Mouse (Mus musculus): Measurements from ENCODE around the gene Krt7. TPM values are rescaled to one million over a fixed set of nuclear protein-coding genes. Genes with fewer than 3 reads are reported as not detected.
A peak's percentile ranks its signal among the peaks of the same experiment; 100 is the strongest.

Gene Krt7
- polyA plus RNA-seq, 1 experiment from 2014 or later = 12.0 TPM

GRCm38 (mm10) chr15:101446572-101446971 is 35.7 kb downstream of the Krt7 start:
- Histone ChIP-seq H3K27ac (ENCODE audit: low read depth, low read length) (no peak overlapping the region), H3K4me3 (ENCODE audit: low read depth, low read length) (no peak overlapping the region), H3K9ac (ENCODE audit: low read depth, low read length) (no peak overlapping the region), H3K4me2 (replicated peaks; ENCODE audit: low read depth, low read length) (no peak overlapping the region), H3K36me3 (ENCODE audit: control insufficient read depth, insufficient read depth, low read length) (no peaks in the 10 kb centered on the region), H3K4me1 (replicated peaks; ENCODE audit: control insufficient read depth, insufficient read depth, low read length) (no peaks in the 10 kb centered on the region), H3K9me3 (ENCODE audit: control insufficient read depth, low read length) (no peaks in the 10 kb centered on the region), H3K27me3 (ENCODE audit: control insufficient read depth, insufficient read depth, low read length) (no peaks in the 10 kb centered on the region)
- no peak for DNase-seq (ENCODE audit: low spot score)
- WGBS = 81% methylated on average over 11 of the region's 11 CpGs
- ATAC-seq (ENCODE audit: low FRiP score) = no peak

- no peaks in the 10 kb centered on the region for H3K9me3 ChIP-seq (ENCODE audit: control insufficient read depth, low read length)
- 70% methylated on average over 2 of the region's 2 CpGs for WGBS
- H3K27me3 ChIP-seq (ENCODE audit: control insufficient read depth, insufficient read depth, low read length) = no peaks in the 10 kb centered on the region
- H3K36me3 ChIP-seq (ENCODE audit: control insufficient read depth, insufficient read depth, low read length) = no peaks in the 10 kb centered on the region
- H3K4me1 ChIP-seq (replicated peaks; ENCODE audit: control insufficient read depth, insufficient read depth, low read length) = no peaks in the 10 kb centered on the region
- ATAC-seq (ENCODE audit: low FRiP score) = no peak
- H3K9ac ChIP-seq (ENCODE audit: low read depth, low read length) = no peak within 1 kb of the TSS
- no peak within 1 kb of the TSS for H3K4me2 ChIP-seq (replicated peaks; ENCODE audit: low read depth, low read length)
- no peak within 1 kb of the TSS for H3K4me3 ChIP-seq (ENCODE audit: low read depth, low read length)
- no peak within 1 kb of the TSS for H3K27ac ChIP-seq (ENCODE audit: low read depth, low read length)
- no peak for DNase-seq (ENCODE audit: low spot score)
These were observed 36.6 kb downstream of the Krt7 start, which contains the start of gene Krt88 for GRCm38 (mm10) chr15:101447444-101447843. Krt88 (plus strand) TSS chr15:101447744.

DNA sequence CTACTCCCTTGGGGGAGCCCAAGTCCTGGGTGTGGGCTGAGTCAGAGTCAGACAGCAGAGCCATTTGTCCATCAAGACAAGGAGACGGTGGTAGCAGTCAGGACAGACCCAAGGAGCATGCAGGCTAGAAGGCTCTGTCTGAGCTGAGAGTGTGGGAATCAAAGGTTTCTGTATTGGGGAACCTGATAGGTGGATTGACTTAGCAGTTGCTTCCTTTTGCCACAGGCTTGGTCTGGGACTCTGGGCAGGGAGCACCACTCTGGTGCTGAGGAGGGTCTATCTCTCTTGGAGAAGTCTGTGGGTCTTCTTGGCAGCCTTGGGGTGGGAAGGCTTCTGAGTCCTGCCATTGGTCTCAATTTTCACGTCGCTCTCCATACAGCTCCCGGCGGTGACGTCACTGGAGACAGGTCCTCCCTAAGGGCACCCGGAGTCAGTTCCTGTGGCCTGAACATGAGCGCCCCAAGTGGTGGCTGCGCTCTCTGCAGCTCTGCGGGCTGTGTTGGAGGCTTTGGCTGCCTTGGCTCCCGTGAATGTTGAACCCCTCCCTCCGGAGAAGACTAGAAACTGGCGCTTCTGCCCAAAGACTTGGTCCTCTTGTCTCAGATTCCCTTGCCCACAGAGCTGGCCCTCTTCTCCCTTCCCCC is 42.4 kb downstream of the Krt7 start:
- 0 out of 2 replicates have a peak, but pooled peaks have one; percentile 47 for ATAC-seq (ENCODE audit: low FRiP score)
- Histone ChIP-seq H3K9ac (ENCODE audit: low read depth, low read length) (no peak overlapping the region), H3K36me3 (ENCODE audit: control insufficient read depth, insufficient read depth, low read length) (no peaks in the 10 kb centered on the region), H3K27me3 (ENCODE audit: control insufficient read depth, insufficient read depth, low read length) (no peaks in the 10 kb centered on the region), H3K27ac (ENCODE audit: low read depth, low read length) (no peak overlapping the region), H3K4me3 (ENCODE audit: low read depth, low read length) (no peak overlapping the region), H3K9me3 (ENCODE audit: control insufficient read depth, low read length) (no peaks in the 10 kb centered on the region; the same call in 1 of the 2 replicates), H3K4me2 (replicated peaks; ENCODE audit: low read depth, low read length) (0 out of 2 replicates have a peak overlapping the region, but pooled peaks have one; percentile 13), H3K4me1 (replicated peaks; ENCODE audit: control insufficient read depth, insufficient read depth, low read length) (0 out of 2 replicates have a peak, but pooled peaks cover under 1% of the 10 kb centered on the region)
- DNase-seq (ENCODE audit: low spot score) = peak; percentile 89
- 8% methylated on average over 13 of the region's 13 CpGs for WGBS

GRCm38 (mm10) chr15:101454774-101455173 is 43.9 kb downstream of the Krt7 start:
- Histone ChIP-seq H3K27me3 (ENCODE audit: control insufficient read depth, insufficient read depth, low read length) (no peaks in the 10 kb centered on the region), H3K36me3 (ENCODE audit: control insufficient read depth, insufficient read depth, low read length) (no peaks in the 10 kb centered on the region), H3K9ac (ENCODE audit: low read depth, low read length) (no peak overlapping the region), H3K4me1 (replicated peaks; ENCODE audit: control insufficient read depth, insufficient read depth, low read length) (0 out of 2 replicates have a peak, but pooled peaks cover 3% of the 10 kb centered on the region), H3K27ac (ENCODE audit: low read depth, low read length) (no peak overlapping the region), H3K4me2 (replicated peaks; ENCODE audit: low read depth, low read length) (no peak overlapping the region), H3K4me3 (ENCODE audit: low read depth, low read length) (no peak overlapping the region), H3K9me3 (ENCODE audit: control insufficient read depth, low read length) (no peaks in the 10 kb centered on the region; the same call in 1 of the 2 replicates)
- WGBS = 92% methylated on average over 8 of the region's 8 CpGs
- ATAC-seq (ENCODE audit: low FRiP score) (no peak), DNase-seq (ENCODE audit: low spot score) (no peak)

DNA sequence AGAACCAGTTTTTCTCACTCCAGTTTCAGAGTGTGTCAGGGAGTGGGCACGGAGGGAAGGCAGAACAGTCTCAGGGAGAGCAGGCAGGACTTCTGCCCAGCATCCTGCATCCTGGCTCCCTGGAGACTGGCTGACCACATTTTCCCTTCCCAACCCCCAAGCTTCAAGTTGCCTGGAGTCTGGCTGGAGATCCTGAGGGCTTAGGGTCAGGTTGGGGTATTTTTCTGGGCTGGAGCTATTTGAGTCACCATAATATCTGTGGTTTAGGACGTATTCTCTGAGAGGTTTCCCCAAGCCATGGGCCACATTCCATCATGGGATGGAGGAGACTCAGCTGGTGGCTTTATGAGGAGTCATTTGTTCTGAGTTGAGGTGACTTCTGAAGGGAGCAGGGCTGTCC is 44.4 kb downstream of the Krt7 start:
- DNase-seq (ENCODE audit: low spot score) (no peak), ATAC-seq (ENCODE audit: low FRiP score) (no peak)
- Histone ChIP-seq H3K4me3 (ENCODE audit: low read depth, low read length) (no peak overlapping the region), H3K36me3 (ENCODE audit: control insufficient read depth, insufficient read depth, low read length) (no peaks in the 10 kb centered on the region), H3K4me2 (replicated peaks; ENCODE audit: low read depth, low read length) (no peak overlapping the region), H3K27ac (ENCODE audit: low read depth, low read length) (no peak overlapping the region), H3K9me3 (ENCODE audit: control insufficient read depth, low read length) (no peaks in the 10 kb centered on the region; the same call in 1 of the 2 replicates), H3K9ac (ENCODE audit: low read depth, low read length) (no peak overlapping the region), H3K27me3 (ENCODE audit: control insufficient read depth, insufficient read depth, low read length) (no peaks in the 10 kb centered on the region), H3K4me1 (replicated peaks; ENCODE audit: control insufficient read depth, insufficient read depth, low read length) (0 out of 2 replicates have a peak, but pooled peaks cover 3% of the 10 kb centered on the region)
- 92% methylated on average over 2 of the region's 2 CpGs for WGBS

DNA sequence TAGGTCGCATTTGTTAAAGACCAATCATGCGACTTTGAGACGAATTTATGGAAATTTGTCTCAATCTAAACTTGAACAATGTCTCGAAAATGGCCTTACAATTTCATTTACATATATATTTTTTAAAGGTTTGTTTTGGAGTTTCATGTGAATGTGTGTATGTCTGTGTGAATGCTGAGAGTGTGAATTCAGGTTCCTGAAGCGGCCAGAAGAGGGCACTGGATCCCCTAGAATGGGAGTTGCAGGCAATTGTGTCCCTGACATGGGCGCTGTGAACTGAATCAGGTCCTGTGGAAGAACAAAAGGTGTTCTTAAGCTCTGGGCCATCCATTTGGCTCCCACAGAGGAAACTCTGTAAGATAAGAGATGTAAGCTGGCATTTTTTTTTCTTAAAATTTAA is 45.0 kb downstream of the Krt7 start:
- ATAC-seq (ENCODE audit: low FRiP score) = no peak
- H3K27me3 ChIP-seq (ENCODE audit: control insufficient read depth, insufficient read depth, low read length) = no peaks in the 10 kb centered on the region
- no peak overlapping the region for H3K27ac ChIP-seq (ENCODE audit: low read depth, low read length)
- H3K36me3 ChIP-seq (ENCODE audit: control insufficient read depth, insufficient read depth, low read length) = no peaks in the 10 kb centered on the region
- H3K9ac ChIP-seq (ENCODE audit: low read depth, low read length) = no peak overlapping the region
- no peak for DNase-seq (ENCODE audit: low spot score)
- no peaks in the 10 kb centered on the region; the same call in 1 of the 2 replicates for H3K9me3 ChIP-seq (ENCODE audit: control insufficient read depth, low read length)
- no peak overlapping the region for H3K4me3 ChIP-seq (ENCODE audit: low read depth, low read length)
- 87% methylated on average over 6 of the region's 6 CpGs for WGBS
- 0 out of 2 replicates have a peak, but pooled peaks cover 3% of the 10 kb centered on the region for H3K4me1 ChIP-seq (replicated peaks; ENCODE audit: control insufficient read depth, insufficient read depth, low read length)
- no peak overlapping the region for H3K4me2 ChIP-seq (replicated peaks; ENCODE audit: low read depth, low read length)

- Histone ChIP-seq H3K27me3 (ENCODE audit: control insufficient read depth, insufficient read depth, low read length) (no peaks in the 10 kb centered on the region), H3K4me1 (replicated peaks; ENCODE audit: control insufficient read depth, insufficient read depth, low read length) (0 out of 2 replicates have a peak, but pooled peaks cover 3% of the 10 kb centered on the region), H3K9ac (ENCODE audit: low read depth, low read length) (no peak overlapping the region), H3K9me3 (ENCODE audit: control insufficient read depth, low read length) (no peaks in the 10 kb centered on the region; the same call in 1 of the 2 replicates), H3K36me3 (ENCODE audit: control insufficient read depth, insufficient read depth, low read length) (no peaks in the 10 kb centered on the region), H3K4me2 (replicated peaks; ENCODE audit: low read depth, low read length) (no peak overlapping the region), H3K4me3 (ENCODE audit: low read depth, low read length) (no peak overlapping the region), H3K27ac (ENCODE audit: low read depth, low read length) (no peak overlapping the region)
- DNase-seq (ENCODE audit: low spot score) (no peak), ATAC-seq (ENCODE audit: low FRiP score) (no peak)
- 49% methylated on average over 16 of the region's 16 CpGs for WGBS
These were observed 47.6 kb downstream of the Krt7 start for GRCm38 (mm10) chr15:101458361-101458930.

DNA sequence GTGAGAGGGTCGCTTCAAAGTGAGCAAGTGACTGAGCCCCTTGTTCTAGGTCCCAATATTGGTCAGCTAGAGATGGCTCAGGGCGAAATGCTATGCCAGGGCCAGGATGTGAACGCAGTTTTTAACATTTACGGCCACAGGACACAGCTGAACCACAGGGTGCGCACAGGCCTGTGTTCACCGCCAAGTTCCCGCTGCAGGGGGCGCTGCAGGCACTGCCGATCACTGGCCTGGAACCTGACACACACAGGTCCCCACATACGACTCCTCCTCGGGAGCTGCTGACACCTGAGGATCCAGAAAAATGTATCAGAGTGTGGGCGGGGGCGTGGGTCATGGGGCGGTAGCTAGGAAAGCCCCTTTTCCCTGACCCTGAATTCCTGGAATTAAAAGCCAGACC is 48.4 kb downstream of the Krt7 start:
- 0 out of 2 replicates have a peak, but pooled peaks cover 3% of the 10 kb centered on the region for H3K4me1 ChIP-seq (replicated peaks; ENCODE audit: control insufficient read depth, insufficient read depth, low read length)
- no peak overlapping the region for H3K4me2 ChIP-seq (replicated peaks; ENCODE audit: low read depth, low read length)
- H3K4me3 ChIP-seq (ENCODE audit: low read depth, low read length) = no peak overlapping the region
- ATAC-seq (ENCODE audit: low FRiP score) (no peak), DNase-seq (ENCODE audit: low spot score) (no peak)
- no peaks in the 10 kb centered on the region for H3K36me3 ChIP-seq (ENCODE audit: control insufficient read depth, insufficient read depth, low read length)
- H3K9ac ChIP-seq (ENCODE audit: low read depth, low read length) = no peak overlapping the region
- 79% methylated on average over 14 of the region's 14 CpGs for WGBS
- H3K27ac ChIP-seq (ENCODE audit: low read depth, low read length) = no peak overlapping the region
- no peaks in the 10 kb centered on the region; the same call in 1 of the 2 replicates for H3K9me3 ChIP-seq (ENCODE audit: control insufficient read depth, low read length)
- no peaks in the 10 kb centered on the region for H3K27me3 ChIP-seq (ENCODE audit: control insufficient read depth, insufficient read depth, low read length)

- no peaks in the 10 kb centered on the region for H3K36me3 ChIP-seq (ENCODE audit: control insufficient read depth, insufficient read depth, low read length)
- H3K27me3 ChIP-seq (ENCODE audit: control insufficient read depth, insufficient read depth, low read length) = no peaks in the 10 kb centered on the region
- H3K4me3 ChIP-seq (ENCODE audit: low read depth, low read length) = no peak within 1 kb of the TSS
- 83% methylated on average over 13 of the region's 13 CpGs for WGBS
- no peak for ATAC-seq (ENCODE audit: low FRiP score)
- no peak within 1 kb of the TSS for H3K27ac ChIP-seq (ENCODE audit: low read depth, low read length)
- H3K9me3 ChIP-seq (ENCODE audit: control insufficient read depth, low read length) = no peaks in the 10 kb centered on the region
- H3K4me1 ChIP-seq (replicated peaks; ENCODE audit: control insufficient read depth, insufficient read depth, low read length) = no peaks in the 10 kb centered on the region
- H3K9ac ChIP-seq (ENCODE audit: low read depth, low read length) = no peak within 1 kb of the TSS
- no peak for DNase-seq (ENCODE audit: low spot score)
- no peak within 1 kb of the TSS for H3K4me2 ChIP-seq (replicated peaks; ENCODE audit: low read depth, low read length)
These were observed 52.8 kb downstream of the Krt7 start, which contains the start of gene Krt81 for GRCm38 (mm10) chr15:101463651-101464050. Krt81 (minus strand) TSS chr15:101463751.

Measured in hindbrain, embryonic 11.5 days (tissue).